Mouse (Mus musculus): ENCODE results near the gene C130050O18Rik.

DNA sequence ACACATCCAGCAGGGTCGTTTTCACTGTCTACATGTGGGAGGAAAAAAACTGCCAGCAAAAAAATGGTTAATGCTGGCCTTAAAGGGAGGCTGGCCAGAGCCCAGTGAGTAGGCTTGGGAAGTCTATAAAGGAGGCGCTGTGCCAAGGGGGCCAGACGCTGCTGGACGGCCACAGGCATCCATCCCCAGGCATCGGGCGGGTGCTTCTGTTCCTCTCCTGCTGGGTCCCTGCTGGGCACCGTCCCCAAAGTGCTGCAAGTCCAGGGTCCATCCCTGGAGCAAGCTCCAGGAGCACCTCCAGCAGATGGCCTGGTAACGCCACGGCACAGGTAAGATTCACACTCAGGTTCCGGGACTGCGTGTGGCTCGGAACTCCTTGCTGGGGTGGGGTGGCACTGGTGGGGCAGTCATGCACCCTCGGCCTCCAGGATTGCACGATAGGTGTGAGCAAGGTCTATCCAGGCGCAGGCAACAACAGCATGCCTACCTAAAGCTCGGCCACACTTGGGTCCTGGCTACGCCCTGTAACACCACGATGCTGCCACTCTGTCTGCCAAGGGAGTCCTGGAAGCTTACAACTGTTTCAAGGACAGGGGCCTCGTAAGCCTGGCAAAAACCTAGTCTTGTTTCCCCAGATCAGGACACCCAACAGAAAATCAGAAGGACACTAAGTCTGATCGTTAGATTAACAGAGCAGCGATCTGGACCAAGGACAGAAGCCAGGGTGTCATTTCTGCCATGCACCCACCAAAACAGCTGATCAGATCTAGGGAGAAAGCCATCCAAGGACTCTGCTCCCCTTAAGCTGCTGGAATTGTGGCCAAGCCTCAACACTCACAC lies 18.2 kb downstream of the C130050O18Rik start, which contains the start of gene Gper1:
- TF ChIP-seq CTCF (IDR thresholded peaks at IDR 0.05; ENCODE audit: extremely low read depth, insufficient read depth, insufficient read length, insufficient replicate concordance) (no peak), POLR2A (IDR thresholded peaks at IDR 0.05; ENCODE audit: low read depth, low read length) (no peak)
